Mouse (Mus musculus) embryonic fibroblast, embryonic 13.5 days (primary cell): ENCODE results near the gene Cpt1b.

ENCODE experiments used
- CTCF ChIP-seq: IDR thresholded peaks from 2 replicates; pipeline ENCODE4 v1.5.1; 2011; ENCODE audit warnings: mild to moderate bottlenecking, control low read depth, low read length, moderate library complexity, borderline replicate concordance; ENCODE audit not compliant: insufficient read depth
- POLR2A ChIP-seq: IDR thresholded peaks from 2 replicates; pipeline ENCODE4 v1.6.1; 2011; ENCODE audit warnings: low read depth, mild to moderate bottlenecking, control low read depth, low read length, moderate library complexity

GRCm38 (mm10) chr15:89434136-89434535 lies 8.5 kb upstream of the Cpt1b start:
- TF ChIP-seq POLR2A = no peak
- no peak for TF ChIP-seq CTCF
